Mouse (Mus musculus) lung, postnatal 0 days (tissue): Measurements from ENCODE around the gene 5730522E02Rik.

Experiments used
- CTCF ChIP-seq: IDR thresholded peaks from 2 replicates; pipeline ENCODE4 v1.5.1; 2016; ENCODE audit warnings: antibody characterized with exemption, mild to moderate bottlenecking
- EP300 ChIP-seq: IDR thresholded peaks from 2 replicates; pipeline ENCODE4 v1.6.1; 2016; ENCODE audit warnings: antibody characterized with exemption, mild to moderate bottlenecking, control low read depth

GRCm38 (mm10) chr11:25571396-25571795 lies 639.2 kb downstream of the 5730522E02Rik start:
- TF ChIP-seq CTCF (no peak), EP300 (no peak)
